Mouse (Mus musculus): Measurements from ENCODE around the gene Ppp1r12b. TPM values are rescaled to one million over a fixed set of nuclear protein-coding genes. Genes with fewer than 3 reads are reported as not detected.
A peak's percentile ranks its signal among the peaks of the same experiment; 100 is the strongest.

Gene Ppp1r12b
- polyA plus RNA-seq, 1 experiment = 10.4 TPM

- Histone ChIP-seq H3K36me3 (ENCODE audit: control insufficient read depth, insufficient read depth, low read length) (no peaks in the 10 kb centered on the region), H3K27ac (ENCODE audit: insufficient read depth, low read depth, low read length) (no peak overlapping the region), H3K27me3 (ENCODE audit: control insufficient read depth, insufficient read depth, low read length) (no peaks in the 10 kb centered on the region), H3K4me3 (ENCODE audit: low read depth, low read length) (no peak overlapping the region), H3K4me1 (ENCODE audit: control insufficient read depth, insufficient read depth, insufficient read length, low read length) (no peaks in the 10 kb centered on the region)
- 65% methylated on average over 5 of the region's 5 CpGs for WGBS
- TF ChIP-seq CTCF (IDR thresholded peaks at IDR 0.05; ENCODE audit: extremely low read depth, insufficient read length, insufficient replicate concordance, low read depth, low read length) = no peak
- no peak for TF ChIP-seq POLR2A (IDR thresholded peaks at IDR 0.05; ENCODE audit: low read depth, low read length)
These were observed 240.7 kb downstream of the Ppp1r12b start for GRCm38 (mm10) chr1:134715092-134715491.

GRCm38 (mm10) chr1:134714166-134714565 is 241.6 kb downstream of the Ppp1r12b start:
- TF ChIP-seq POLR2A (IDR thresholded peaks at IDR 0.05; ENCODE audit: low read depth, low read length) (no peak), CTCF (IDR thresholded peaks at IDR 0.05; ENCODE audit: extremely low read depth, insufficient read length, insufficient replicate concordance, low read depth, low read length) (no peak)
- Histone ChIP-seq H3K4me1 (ENCODE audit: control insufficient read depth, insufficient read depth, insufficient read length, low read length) (0 out of 2 replicates have a peak, but pooled peaks cover under 1% of the 10 kb centered on the region), H3K36me3 (ENCODE audit: control insufficient read depth, insufficient read depth, low read length) (no peaks in the 10 kb centered on the region), H3K27me3 (ENCODE audit: control insufficient read depth, insufficient read depth, low read length) (peaks cover 3% of the 10 kb centered on the region; the same call in 1 of the 2 replicates), H3K4me3 (ENCODE audit: low read depth, low read length) (no peak overlapping the region), H3K27ac (ENCODE audit: insufficient read depth, low read depth, low read length) (no peak overlapping the region)
- WGBS = 65% methylated on average over 8 of the region's 8 CpGs

GRCm38 (mm10) chr1:134713421-134713969 is 242.2 kb downstream of the Ppp1r12b start:
- H3K27me3 ChIP-seq (ENCODE audit: control insufficient read depth, insufficient read depth, low read length) = peaks cover 10% of the 10 kb centered on the region; the same call in 1 of the 2 replicates
- H3K27ac ChIP-seq (ENCODE audit: insufficient read depth, low read depth, low read length) = no peak overlapping the region
- H3K36me3 ChIP-seq (ENCODE audit: control insufficient read depth, insufficient read depth, low read length) = no peaks in the 10 kb centered on the region
- 0 out of 2 replicates have a peak, but pooled peaks cover 3% of the 10 kb centered on the region for H3K4me1 ChIP-seq (ENCODE audit: control insufficient read depth, insufficient read depth, insufficient read length, low read length)
- H3K4me3 ChIP-seq (ENCODE audit: low read depth, low read length) = no peak overlapping the region
- TF ChIP-seq POLR2A (IDR thresholded peaks at IDR 0.05; ENCODE audit: low read depth, low read length) = no peak
- TF ChIP-seq CTCF (IDR thresholded peaks at IDR 0.05; ENCODE audit: extremely low read depth, insufficient read length, insufficient replicate concordance, low read depth, low read length) = 0 out of 2 replicates have a peak, but pooled peaks have one; percentile 3
- 30% methylated on average over 11 of the region's 11 CpGs for WGBS

- no peak overlapping the region for H3K4me3 ChIP-seq (ENCODE audit: low read depth, low read length)
- 77% methylated on average over 9 of the region's 9 CpGs for WGBS
- H3K4me1 ChIP-seq (ENCODE audit: control insufficient read depth, insufficient read depth, insufficient read length, low read length) = peaks cover 3% of the 10 kb centered on the region; the same call in 1 of the 2 replicates
- H3K27me3 ChIP-seq (ENCODE audit: control insufficient read depth, insufficient read depth, low read length) = peaks cover 14% of the 10 kb centered on the region
- no peaks in the 10 kb centered on the region for H3K36me3 ChIP-seq (ENCODE audit: control insufficient read depth, insufficient read depth, low read length)
- no peak overlapping the region for H3K27ac ChIP-seq (ENCODE audit: insufficient read depth, low read depth, low read length)
- no peak for TF ChIP-seq CTCF (IDR thresholded peaks at IDR 0.05; ENCODE audit: extremely low read depth, insufficient read length, insufficient replicate concordance, low read depth, low read length)
- no peak for TF ChIP-seq POLR2A (IDR thresholded peaks at IDR 0.05; ENCODE audit: low read depth, low read length)
These were observed 242.9 kb downstream of the Ppp1r12b start for GRCm38 (mm10) chr1:134712781-134713299.

GRCm38 (mm10) chr1:134711653-134712052 is 244.1 kb downstream of the Ppp1r12b start:
- Histone ChIP-seq H3K27ac (ENCODE audit: insufficient read depth, low read depth, low read length) (no peak overlapping the region), H3K27me3 (ENCODE audit: control insufficient read depth, insufficient read depth, low read length) (peaks cover 14% of the 10 kb centered on the region), H3K36me3 (ENCODE audit: control insufficient read depth, insufficient read depth, low read length) (no peaks in the 10 kb centered on the region), H3K4me3 (ENCODE audit: low read depth, low read length) (no peak overlapping the region), H3K4me1 (ENCODE audit: control insufficient read depth, insufficient read depth, insufficient read length, low read length) (peaks cover 3% of the 10 kb centered on the region; the same call in 1 of the 2 replicates)
- TF ChIP-seq POLR2A (IDR thresholded peaks at IDR 0.05; ENCODE audit: low read depth, low read length) (no peak), CTCF (IDR thresholded peaks at IDR 0.05; ENCODE audit: extremely low read depth, insufficient read length, insufficient replicate concordance, low read depth, low read length) (no peak)
- 65% methylated on average over 5 of the region's 5 CpGs for WGBS

- 63% methylated on average over 7 of the region's 7 CpGs for WGBS
- H3K4me1 ChIP-seq (ENCODE audit: control insufficient read depth, insufficient read depth, insufficient read length, low read length) = peaks cover 3% of the 10 kb centered on the region; the same call in 1 of the 2 replicates
- H3K36me3 ChIP-seq (ENCODE audit: control insufficient read depth, insufficient read depth, low read length) = no peaks in the 10 kb centered on the region
- H3K27ac ChIP-seq (ENCODE audit: insufficient read depth, low read depth, low read length) = no peak overlapping the region
- TF ChIP-seq POLR2A (IDR thresholded peaks at IDR 0.05; ENCODE audit: low read depth, low read length) (no peak), CTCF (IDR thresholded peaks at IDR 0.05; ENCODE audit: extremely low read depth, insufficient read length, insufficient replicate concordance, low read depth, low read length) (no peak)
- no peak overlapping the region for H3K4me3 ChIP-seq (ENCODE audit: low read depth, low read length)
- H3K27me3 ChIP-seq (ENCODE audit: control insufficient read depth, insufficient read depth, low read length) = peaks cover 14% of the 10 kb centered on the region
These were observed 244.7 kb downstream of the Ppp1r12b start for GRCm38 (mm10) chr1:134711061-134711460.
